Mouse (Mus musculus) mouse embryonic stem cell (cell line): ENCODE results near the gene Acer3.
"Not testable (repeated sequence)": the region's sequence is repeated elsewhere in the genome, so short reads cannot be mapped to it uniquely, and the experiment has no call there.

ENCODE experiments used
- in situ Hi-C, 2 experiments: fragments of 300-500 bp; cut with MboI; formaldehyde crosslinking; loops; 1 replicate in 1 of 2; 3 replicates in 1 of 2; pipeline ENCODE4 v1.14.3; 2019 to 2020; ENCODE audit warnings: low sequenced_read_pairs in 2 of 2, low pct_unique_long_range_greater_than_20kb in 1 of 2, mixed read lengths in 1 of 2; ENCODE audit not compliant: unreplicated experiment in 1 of 2

Gene Acer3

GRCm38 (mm10) chr7:98309219-98310030, 11.6 kb downstream of the Acer3 start:
- in situ Hi-C loops, result no loop called here

- in situ Hi-C loops, result no loop called here
These were observed 12.3 kb downstream of the Acer3 start for GRCm38 (mm10) chr7:98308607-98309218.

- in situ Hi-C loops, result no loop called here
These were observed 12.9 kb downstream of the Acer3 start for GRCm38 (mm10) chr7:98307921-98308606.

- in situ Hi-C loops, result no loop called here
These were observed 13.6 kb downstream of the Acer3 start for GRCm38 (mm10) chr7:98307411-98307810.

- in situ Hi-C loops, result no loop called here
These were observed 28.1 kb downstream of the Acer3 start for GRCm38 (mm10) chr7:98292901-98293300.

GRCm38 (mm10) chr7:98289585-98289984, 31.4 kb downstream of the Acer3 start:
- in situ Hi-C loops, result no loop called here

GRCm38 (mm10) chr7:98276263-98276662, 44.7 kb downstream of the Acer3 start:
- in situ Hi-C loops, result no loop called here

GRCm38 (mm10) chr7:98268166-98268565, 52.8 kb downstream of the Acer3 start:
- in situ Hi-C loops, result not testable (repeated sequence)

GRCm38 (mm10) chr7:98252520-98252919, 68.5 kb downstream of the Acer3 start:
- in situ Hi-C loops, result no loop called here

- in situ Hi-C loops, result no loop called here
These were observed 84.2 kb downstream of the Acer3 start for GRCm38 (mm10) chr7:98236686-98237359.

- in situ Hi-C loops, result no loop called here
These were observed 97.2 kb downstream of the Acer3 start for GRCm38 (mm10) chr7:98223796-98224195.

GRCm38 (mm10) chr7:98216713-98217112, 104.3 kb downstream of the Acer3 start:
- in situ Hi-C loops, result no loop called here

GRCm38 (mm10) chr7:98202946-98203345, 118.1 kb downstream of the Acer3 start:
- in situ Hi-C loops, result no loop called here

- in situ Hi-C loops, result no loop called here
These were observed 119.4 kb downstream of the Acer3 start for GRCm38 (mm10) chr7:98201493-98202028.

GRCm38 (mm10) chr7:98200396-98200795, 120.6 kb downstream of the Acer3 start:
- in situ Hi-C loops, result no loop called here

GRCm38 (mm10) chr7:98199381-98199780, 121.6 kb downstream of the Acer3 start, which contains the start of gene B3gnt6:
B3gnt6 (minus strand) TSS chr7:98199481.
- in situ Hi-C loops, result no loop called here

- in situ Hi-C loops, result no loop called here
These were observed 125.7 kb downstream of the Acer3 start for GRCm38 (mm10) chr7:98195151-98195801.
